Mouse (Mus musculus): ENCODE measurements around the gene Shld2.
"Not testable (repeated sequence)": the region's sequence is repeated elsewhere in the genome, so short reads cannot be mapped to it uniquely, and the experiment has no call there.

Gene Shld2

DNA sequence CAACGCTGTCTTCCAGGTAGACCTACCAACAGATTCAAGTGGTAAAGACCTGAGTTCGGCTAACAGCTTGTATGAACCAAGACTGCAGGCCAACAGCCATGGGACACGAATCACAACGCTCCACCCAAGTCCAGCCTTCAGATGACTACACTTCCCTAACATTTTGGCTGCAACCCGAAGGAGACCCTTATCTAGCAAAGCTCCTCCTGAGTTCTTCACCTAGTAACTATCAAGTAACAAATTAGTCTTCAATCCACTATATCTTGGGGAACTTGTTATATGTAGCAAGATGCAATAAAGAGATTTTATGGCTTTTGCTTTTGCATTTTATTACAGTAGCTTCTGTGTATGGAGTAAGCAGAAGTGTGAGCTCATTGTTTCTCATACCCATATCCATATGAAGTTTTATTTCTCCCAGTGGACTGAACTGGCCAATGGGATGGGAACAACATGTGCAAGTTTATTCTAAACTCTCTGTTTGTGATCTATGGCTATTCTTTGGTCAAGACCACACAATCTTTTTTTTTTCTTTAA, 28.5 kb downstream of the Shld2 start:
- no peak for DNase-seq (ENCODE audit: extremely low spot score)

GRCm38 (mm10) chr14:34280798-34281197, 29.5 kb downstream of the Shld2 start:
- no peak for DNase-seq (ENCODE audit: extremely low spot score)

DNA sequence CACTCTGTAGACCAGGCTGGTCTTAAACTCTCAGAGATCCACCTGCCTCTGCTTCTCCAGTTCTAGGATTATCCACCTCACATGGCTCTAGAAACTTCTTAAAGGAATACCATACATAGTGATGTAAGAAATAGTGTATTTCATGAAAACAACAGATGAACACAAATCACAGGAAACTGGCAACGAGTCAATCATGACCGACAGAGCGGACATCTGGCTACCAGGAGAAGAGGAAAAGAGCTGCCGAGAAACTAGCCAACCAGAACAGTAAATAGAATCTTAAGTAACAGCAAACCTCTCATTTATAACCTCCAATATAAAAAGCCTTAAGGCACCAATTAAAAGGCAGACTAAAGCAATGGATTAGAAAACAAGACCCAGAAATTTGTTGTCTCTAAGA, 30.6 kb downstream of the Shld2 start:
- DNase-seq (ENCODE audit: extremely low spot score) = no peak

GRCm38 (mm10) chr14:34275225-34275624, 35.1 kb downstream of the Shld2 start:
- no peak for DNase-seq (ENCODE audit: extremely low spot score)

DNA sequence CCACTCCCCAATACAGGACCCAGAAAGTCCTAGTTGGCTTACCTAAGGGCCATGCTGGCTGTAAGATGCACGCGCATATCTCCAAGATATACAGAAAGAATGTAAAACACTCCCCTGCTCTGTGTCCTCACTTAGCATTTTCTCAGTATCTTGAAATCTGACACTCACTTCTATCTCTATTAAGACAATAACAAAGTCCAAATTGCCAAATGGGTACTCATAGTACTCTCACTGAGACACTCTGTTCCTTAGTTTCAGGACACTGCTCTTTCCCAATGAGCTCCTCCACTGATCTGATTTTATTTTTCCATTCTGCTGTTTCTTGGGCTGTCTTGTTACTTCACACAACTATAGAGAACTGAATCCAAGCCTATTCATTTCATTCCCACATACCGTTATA, 36.2 kb downstream of the Shld2 start:
- DNase-seq (ENCODE audit: extremely low spot score) = no peak

GRCm38 (mm10) chr14:34273280-34273679, 37.0 kb downstream of the Shld2 start:
- peak; percentile 6 for DNase-seq (ENCODE audit: extremely low spot score)

DNA sequence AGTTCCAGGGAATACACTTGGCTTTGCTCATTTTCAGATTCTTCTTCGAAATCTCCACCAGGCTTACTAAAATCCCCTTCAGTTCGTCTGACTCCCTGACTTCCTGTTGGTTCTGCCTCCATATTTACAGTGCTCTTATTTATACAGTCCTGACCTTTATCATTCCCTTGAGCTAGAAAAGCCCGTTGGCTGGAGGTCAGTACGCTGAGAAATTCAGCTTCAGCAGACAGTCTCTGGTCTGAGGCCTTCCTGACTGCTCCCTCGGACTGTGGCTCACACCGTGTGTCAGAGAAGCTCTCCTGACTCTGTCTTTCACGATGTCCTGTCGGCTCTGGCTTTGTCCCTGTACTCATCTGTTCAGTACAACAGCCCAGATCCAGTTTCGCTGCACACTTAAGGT, 42.2 kb downstream of the Shld2 start:
- no peak for DNase-seq (ENCODE audit: extremely low spot score)

- DNase-seq (ENCODE audit: extremely low spot score) = not testable (repeated sequence)
Observed at GRCm38 (mm10) chr14:34258525-34258924, 51.8 kb downstream of the Shld2 start.

GRCm38 (mm10) chr14:34253261-34253660, 57.0 kb downstream of the Shld2 start:
- no peak for DNase-seq (ENCODE audit: extremely low spot score)

DNA sequence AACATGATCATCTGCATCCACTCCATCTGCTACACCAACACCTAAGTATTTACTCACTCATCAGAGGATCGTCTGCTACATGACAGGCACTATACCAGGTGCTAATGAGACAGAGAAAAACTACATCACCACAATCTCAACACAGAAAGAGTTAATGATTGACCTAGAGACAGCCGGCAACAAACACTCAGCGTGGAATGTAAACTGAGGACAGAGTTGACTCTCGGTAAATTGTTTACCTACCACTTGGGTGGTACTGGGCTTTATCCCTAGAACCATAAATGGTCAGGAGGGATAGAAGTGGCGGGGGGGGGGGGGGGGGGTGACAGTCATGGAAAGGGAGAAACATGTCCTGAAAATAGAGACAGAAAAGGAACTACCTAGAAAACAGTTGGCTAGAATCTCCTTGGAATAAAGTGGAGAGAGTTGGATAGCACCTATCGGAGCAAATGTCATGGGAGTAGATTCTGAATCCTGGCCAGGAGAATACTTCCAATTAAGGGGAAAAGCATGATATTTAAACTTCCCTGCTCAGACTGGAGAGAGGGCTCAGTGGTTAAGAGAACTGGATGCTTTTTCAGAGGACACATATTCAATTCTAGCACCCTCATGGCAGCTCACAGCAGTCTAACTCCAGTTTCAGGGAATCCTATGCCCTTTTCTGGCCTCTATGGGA, 57.7 kb downstream of the Shld2 start:
- DNase-seq (ENCODE audit: extremely low spot score) = no peak

DNA sequence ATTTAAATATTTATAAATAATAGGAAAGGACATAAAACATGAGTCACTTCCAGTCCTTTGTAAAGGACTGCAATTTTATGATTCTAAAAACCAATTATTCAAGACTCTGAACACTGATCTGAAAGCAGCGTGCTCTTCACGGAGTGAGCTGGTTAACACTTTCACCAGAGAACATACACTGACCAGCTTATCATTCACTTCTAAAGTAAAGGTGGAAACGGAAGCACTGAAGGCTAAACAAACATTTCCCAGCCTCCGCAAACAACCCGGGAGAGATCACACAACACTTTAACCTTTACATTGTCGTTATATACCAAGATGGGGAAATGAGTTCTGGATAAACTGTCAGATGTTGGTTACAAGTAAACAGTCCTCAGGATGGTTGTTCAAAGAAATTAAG, 69.6 kb downstream of the Shld2 start:
- no peak for DNase-seq (ENCODE audit: extremely low spot score)

- DNase-seq (ENCODE audit: extremely low spot score) = no peak
Observed at GRCm38 (mm10) chr14:34240263-34240662, 70.0 kb downstream of the Shld2 start.

- DNase-seq (ENCODE audit: extremely low spot score) = peak; percentile 76
Observed at GRCm38 (mm10) chr14:34234630-34235380, 75.5 kb downstream of the Shld2 start.

GRCm38 (mm10) chr14:34233846-34234245, 76.4 kb downstream of the Shld2 start:
- no peak for DNase-seq (ENCODE audit: extremely low spot score)

- no peak for DNase-seq (ENCODE audit: extremely low spot score)
Observed at GRCm38 (mm10) chr14:34232866-34233680, 77.2 kb downstream of the Shld2 start.

DNA sequence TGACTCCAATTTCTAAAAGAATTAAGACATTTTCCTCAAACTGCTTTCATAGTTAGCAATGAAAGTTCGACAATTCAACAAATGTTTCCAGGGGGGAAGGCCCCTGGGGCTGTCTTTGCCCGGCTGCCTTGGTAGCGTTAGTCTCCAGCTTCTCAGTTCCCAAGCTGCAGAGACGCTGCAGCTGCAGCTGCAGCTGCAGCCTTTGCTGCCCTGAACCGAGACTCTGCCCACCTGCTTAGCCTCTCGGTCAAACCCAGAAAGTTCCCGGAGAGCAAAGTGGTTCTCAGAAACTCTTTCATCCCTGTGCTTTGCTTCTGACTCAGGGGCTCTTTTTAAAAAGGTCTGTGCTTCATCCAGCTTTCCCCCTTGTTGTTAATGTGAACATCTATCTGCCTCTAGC, 78.0 kb downstream of the Shld2 start:
- no peak for DNase-seq (ENCODE audit: extremely low spot score)

DNA sequence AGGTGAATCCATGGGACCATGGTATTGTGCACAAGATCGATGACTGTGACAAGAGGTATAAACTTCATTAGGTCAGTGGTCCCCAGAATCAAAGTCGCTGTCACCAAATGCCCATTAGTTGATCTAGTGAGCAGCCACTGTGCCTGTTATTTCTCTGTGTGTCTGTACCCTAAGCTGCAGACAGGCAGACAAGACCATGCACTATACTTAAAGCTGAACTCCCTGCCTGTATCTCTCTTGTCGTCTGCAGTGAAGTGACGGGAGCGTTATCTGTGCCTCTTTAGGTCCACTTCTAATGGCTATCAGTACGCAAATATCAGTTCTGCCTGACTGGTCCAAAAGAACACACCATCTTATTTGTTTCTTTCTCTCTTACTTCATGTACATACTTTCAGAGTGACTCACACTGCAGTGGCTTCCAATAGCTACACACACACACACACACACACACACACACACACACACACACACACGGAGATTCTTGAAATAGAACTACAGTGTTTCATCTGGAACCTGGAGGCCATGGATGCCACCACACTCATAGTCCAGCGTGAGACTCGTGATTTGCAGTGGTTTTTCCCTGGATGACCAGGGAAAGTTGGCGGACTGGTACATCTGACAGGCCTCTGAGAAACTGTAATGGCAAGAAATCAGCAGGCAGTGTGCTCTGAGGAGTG, 81.3 kb downstream of the Shld2 start:
- DNase-seq (ENCODE audit: extremely low spot score) = no peak

DNA sequence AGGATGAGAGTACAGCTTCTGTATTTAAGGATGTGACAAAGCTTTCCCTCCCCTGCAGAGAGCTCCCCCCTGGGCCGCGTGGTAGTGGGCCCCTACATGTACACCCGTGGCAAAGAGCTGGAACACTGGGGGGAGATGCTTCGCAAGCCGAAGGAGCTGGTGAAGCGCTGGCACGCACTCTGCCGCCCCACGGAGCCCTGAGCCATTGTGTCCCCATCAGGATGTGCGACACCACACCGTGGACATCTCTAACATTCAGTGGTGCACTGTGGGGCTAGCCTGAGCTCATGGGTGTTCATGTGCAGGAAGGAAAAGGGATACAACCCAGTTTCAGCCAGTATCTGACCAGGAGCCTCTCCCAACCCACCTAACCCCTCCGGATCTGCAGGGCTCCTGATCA, 82.3 kb downstream of the Shld2 start:
- DNase-seq (ENCODE audit: extremely low spot score) = no peak

GRCm38 (mm10) chr14:34226566-34226965, 83.7 kb downstream of the Shld2 start:
- no peak for DNase-seq (ENCODE audit: extremely low spot score)

- DNase-seq (ENCODE audit: extremely low spot score) = no peak
Observed at GRCm38 (mm10) chr14:34225986-34226385, 84.3 kb downstream of the Shld2 start.

DNA sequence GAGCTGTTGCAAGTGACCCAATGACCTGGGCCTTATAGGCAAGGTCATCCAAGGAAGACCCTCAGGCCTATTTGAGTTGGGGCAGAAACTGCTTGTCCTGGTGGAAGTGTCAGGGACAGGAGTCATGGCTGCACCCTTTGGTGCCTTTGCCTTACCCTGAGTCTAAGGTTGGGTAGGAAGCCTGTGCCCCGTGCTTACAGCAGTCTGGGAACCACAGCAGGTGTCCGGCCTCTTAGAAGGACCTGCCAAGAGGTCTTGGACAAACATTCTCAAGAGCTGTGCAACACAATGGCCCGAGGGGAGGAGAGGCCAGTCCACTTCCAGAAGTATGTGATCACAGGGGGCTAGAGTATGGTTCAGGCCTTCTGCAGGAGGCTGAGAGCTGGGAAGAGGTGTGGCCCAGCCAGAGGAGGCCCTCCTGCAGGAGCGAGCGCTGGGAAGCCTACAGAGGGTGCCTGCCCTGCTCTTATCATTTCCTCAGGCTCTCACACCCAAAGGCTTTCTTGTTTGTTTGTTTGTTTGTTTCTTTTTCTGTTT, 86.9 kb downstream of the Shld2 start:
- no peak for DNase-seq (ENCODE audit: extremely low spot score)
